Mouse (Mus musculus): Measurements from ENCODE around the gene Kcnj6. TPM values are rescaled to one million over a fixed set of nuclear protein-coding genes. Genes with fewer than 3 reads are reported as not detected.

The Kcnj6 gene
- polyA plus RNA-seq, 1 experiment: not detected

GRCm38 (mm10) chr16:94785873-94786272 is 211.6 kb downstream of the Kcnj6 start:
- WGBS: 69% methylated on average over 5 of the region's 5 CpGs
- no peaks in the 10 kb centered on the region for H3K27me3 ChIP-seq (ENCODE audit: control insufficient read depth, insufficient read depth, low read length)
- no peak overlapping the region for H3K27ac ChIP-seq (ENCODE audit: insufficient read depth, low read depth, low read length)
- H3K36me3 ChIP-seq (ENCODE audit: control insufficient read depth, insufficient read depth, low read length): no peaks in the 10 kb centered on the region
- no peak overlapping the region for H3K4me3 ChIP-seq (ENCODE audit: low read depth, low read length)
- TF ChIP-seq CTCF (IDR thresholded peaks at IDR 0.05; ENCODE audit: extremely low read depth, insufficient read length, insufficient replicate concordance, low read depth, low read length) (no peak), POLR2A (IDR thresholded peaks at IDR 0.05; ENCODE audit: low read depth, low read length) (no peak)
- no peaks in the 10 kb centered on the region for H3K4me1 ChIP-seq (ENCODE audit: control insufficient read depth, insufficient read depth, insufficient read length, low read length)

DNA sequence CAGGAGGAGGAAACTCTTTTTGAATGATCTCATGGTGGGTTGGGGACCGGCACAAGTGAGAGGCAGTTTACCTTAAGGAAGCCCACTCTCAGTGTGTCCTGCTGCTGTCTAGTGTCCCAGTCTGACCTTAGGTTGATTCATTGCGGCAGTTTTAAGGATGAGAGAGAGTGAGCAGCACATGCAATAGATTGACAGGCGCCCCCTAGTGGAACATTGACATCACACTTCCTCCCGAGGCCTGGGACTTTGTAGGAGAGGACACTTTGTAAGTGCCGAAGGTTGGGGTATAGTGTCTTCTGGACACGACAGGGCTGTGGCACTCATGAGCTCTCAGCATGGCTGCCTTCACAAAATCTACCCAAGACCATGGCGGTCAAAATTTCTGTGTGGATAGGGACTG is 213.8 kb downstream of the Kcnj6 start:
- 66% methylated on average over 7 of the region's 7 CpGs for WGBS

GRCm38 (mm10) chr16:94782110-94782946 is 215.2 kb downstream of the Kcnj6 start:
- Histone ChIP-seq H3K4me1 (ENCODE audit: control insufficient read depth, insufficient read depth, insufficient read length, low read length) (no peaks in the 10 kb centered on the region), H3K4me3 (ENCODE audit: low read depth, low read length) (no peak overlapping the region), H3K36me3 (ENCODE audit: control insufficient read depth, insufficient read depth, low read length) (no peaks in the 10 kb centered on the region), H3K27me3 (ENCODE audit: control insufficient read depth, insufficient read depth, low read length) (no peaks in the 10 kb centered on the region), H3K27ac (ENCODE audit: insufficient read depth, low read depth, low read length) (no peak overlapping the region)
- 81% methylated on average over 24 of the region's 24 CpGs for WGBS
- TF ChIP-seq CTCF (IDR thresholded peaks at IDR 0.05; ENCODE audit: extremely low read depth, insufficient read length, insufficient replicate concordance, low read depth, low read length) (no peak), POLR2A (IDR thresholded peaks at IDR 0.05; ENCODE audit: low read depth, low read length) (no peak)

More for the DNA sequence above, 213.8 kb downstream of the Kcnj6 start:
- no peaks in the 10 kb centered on the region for H3K36me3 ChIP-seq (ENCODE audit: control insufficient read depth, insufficient read depth, low read length)
- H3K27me3 ChIP-seq (ENCODE audit: control insufficient read depth, insufficient read depth, low read length): no peaks in the 10 kb centered on the region
- no peak overlapping the region for H3K27ac ChIP-seq (ENCODE audit: insufficient read depth, low read depth, low read length)
- H3K4me3 ChIP-seq (ENCODE audit: low read depth, low read length): no peak overlapping the region
- H3K4me1 ChIP-seq (ENCODE audit: control insufficient read depth, insufficient read depth, insufficient read length, low read length): no peaks in the 10 kb centered on the region
- TF ChIP-seq CTCF (IDR thresholded peaks at IDR 0.05; ENCODE audit: extremely low read depth, insufficient read length, insufficient replicate concordance, low read depth, low read length): peak; percentile 13; the same call in 1 of the 2 replicates
- no peak for TF ChIP-seq POLR2A (IDR thresholded peaks at IDR 0.05; ENCODE audit: low read depth, low read length)

GRCm38 (mm10) chr16:94773928-94774327 is 223.6 kb downstream of the Kcnj6 start:
- Histone ChIP-seq H3K27ac (ENCODE audit: insufficient read depth, low read depth, low read length) (no peak overlapping the region), H3K4me1 (ENCODE audit: control insufficient read depth, insufficient read depth, insufficient read length, low read length) (no peaks in the 10 kb centered on the region), H3K36me3 (ENCODE audit: control insufficient read depth, insufficient read depth, low read length) (no peaks in the 10 kb centered on the region), H3K27me3 (ENCODE audit: control insufficient read depth, insufficient read depth, low read length) (no peaks in the 10 kb centered on the region), H3K4me3 (ENCODE audit: low read depth, low read length) (no peak overlapping the region)
- no peak for TF ChIP-seq CTCF (IDR thresholded peaks at IDR 0.05; ENCODE audit: extremely low read depth, insufficient read length, insufficient replicate concordance, low read depth, low read length)
- TF ChIP-seq POLR2A (IDR thresholded peaks at IDR 0.05; ENCODE audit: low read depth, low read length): no peak
- WGBS: 65% methylated on average over 5 of the region's 5 CpGs

- no peaks in the 10 kb centered on the region for H3K4me1 ChIP-seq (ENCODE audit: control insufficient read depth, insufficient read depth, insufficient read length, low read length)
- no peak overlapping the region for H3K27ac ChIP-seq (ENCODE audit: insufficient read depth, low read depth, low read length)
- no peaks in the 10 kb centered on the region for H3K36me3 ChIP-seq (ENCODE audit: control insufficient read depth, insufficient read depth, low read length)
- no peak for TF ChIP-seq POLR2A (IDR thresholded peaks at IDR 0.05; ENCODE audit: low read depth, low read length)
- no peak for TF ChIP-seq CTCF (IDR thresholded peaks at IDR 0.05; ENCODE audit: extremely low read depth, insufficient read length, insufficient replicate concordance, low read depth, low read length)
- H3K27me3 ChIP-seq (ENCODE audit: control insufficient read depth, insufficient read depth, low read length): no peaks in the 10 kb centered on the region
- no peak overlapping the region for H3K4me3 ChIP-seq (ENCODE audit: low read depth, low read length)
- WGBS: 76% methylated on average over 6 of the region's 6 CpGs
Observed at GRCm38 (mm10) chr16:94767606-94768005, 229.9 kb downstream of the Kcnj6 start.

- no peaks in the 10 kb centered on the region for H3K4me1 ChIP-seq (ENCODE audit: control insufficient read depth, insufficient read depth, insufficient read length, low read length)
- H3K27me3 ChIP-seq (ENCODE audit: control insufficient read depth, insufficient read depth, low read length): no peaks in the 10 kb centered on the region
- 60% methylated on average over 8 of the region's 8 CpGs for WGBS
- H3K36me3 ChIP-seq (ENCODE audit: control insufficient read depth, insufficient read depth, low read length): no peaks in the 10 kb centered on the region
- TF ChIP-seq POLR2A (IDR thresholded peaks at IDR 0.05; ENCODE audit: low read depth, low read length) (no peak), CTCF (IDR thresholded peaks at IDR 0.05; ENCODE audit: extremely low read depth, insufficient read length, insufficient replicate concordance, low read depth, low read length) (no peak)
- no peak overlapping the region for H3K4me3 ChIP-seq (ENCODE audit: low read depth, low read length)
- H3K27ac ChIP-seq (ENCODE audit: insufficient read depth, low read depth, low read length): no peak overlapping the region
Observed at GRCm38 (mm10) chr16:94765129-94765528, 232.4 kb downstream of the Kcnj6 start.

DNA sequence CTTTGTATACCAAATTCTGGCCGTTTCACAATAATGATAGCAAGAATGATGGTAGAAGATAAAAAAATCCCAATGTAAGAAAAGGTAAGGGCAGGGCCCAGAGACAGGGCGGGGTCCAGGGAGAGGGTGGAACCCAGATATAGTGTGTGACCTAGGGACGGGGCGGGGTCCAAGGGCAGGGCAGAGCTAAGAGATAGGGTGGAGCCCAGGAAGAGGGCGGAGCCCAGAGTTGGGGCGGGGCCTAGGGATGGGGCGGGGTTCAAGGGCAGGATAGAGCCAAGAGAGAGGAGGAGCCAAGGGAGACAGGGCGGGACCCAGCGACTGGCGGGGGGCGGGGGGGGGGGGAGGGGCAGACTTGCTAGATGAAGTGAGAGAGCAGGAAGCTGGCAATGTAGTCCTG is 236.8 kb downstream of the Kcnj6 start:
- H3K4me3 ChIP-seq (ENCODE audit: low read depth, low read length): no peak overlapping the region
- no peaks in the 10 kb centered on the region for H3K4me1 ChIP-seq (ENCODE audit: control insufficient read depth, insufficient read depth, insufficient read length, low read length)
- no peak for TF ChIP-seq CTCF (IDR thresholded peaks at IDR 0.05; ENCODE audit: extremely low read depth, insufficient read length, insufficient replicate concordance, low read depth, low read length)
- no peak for TF ChIP-seq POLR2A (IDR thresholded peaks at IDR 0.05; ENCODE audit: low read depth, low read length)
- 38% methylated on average over 7 of the region's 11 CpGs for WGBS
- H3K36me3 ChIP-seq (ENCODE audit: control insufficient read depth, insufficient read depth, low read length): no peaks in the 10 kb centered on the region
- no peaks in the 10 kb centered on the region for H3K27me3 ChIP-seq (ENCODE audit: control insufficient read depth, insufficient read depth, low read length)
- no peak overlapping the region for H3K27ac ChIP-seq (ENCODE audit: insufficient read depth, low read depth, low read length)

Measured in small intestine, adult 2 months (tissue).